Mouse (Mus musculus) brain, adult 2 months (tissue): ENCODE measurements around the gene Grm1.

Experiments
- DNase-seq: peaks from one replicate; pipeline ENCODE4 v3.0.0; 2011; ENCODE audit warnings: low read depth, low spot score

The Grm1 gene

DNA sequence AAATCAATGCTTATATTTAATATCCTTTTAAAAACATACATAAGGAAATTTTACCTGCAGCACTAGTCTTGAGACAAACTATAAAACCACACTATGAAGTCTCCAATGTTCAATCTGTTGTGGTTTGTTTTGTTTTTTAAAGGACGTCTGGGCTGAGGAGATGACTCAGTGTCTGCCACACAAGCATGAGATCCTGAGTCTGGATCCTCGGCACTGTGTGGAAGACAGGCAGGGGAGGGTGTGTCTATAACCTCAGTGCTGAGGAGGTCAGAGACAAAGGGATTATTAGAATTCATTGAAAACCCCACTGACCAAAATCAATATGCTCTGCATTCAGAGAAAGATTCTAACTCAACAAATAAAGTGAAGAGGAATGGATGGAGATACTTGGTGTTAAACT lies 110.8 kb downstream of the Grm1 start:
- DNase-seq: no peak

DNA sequence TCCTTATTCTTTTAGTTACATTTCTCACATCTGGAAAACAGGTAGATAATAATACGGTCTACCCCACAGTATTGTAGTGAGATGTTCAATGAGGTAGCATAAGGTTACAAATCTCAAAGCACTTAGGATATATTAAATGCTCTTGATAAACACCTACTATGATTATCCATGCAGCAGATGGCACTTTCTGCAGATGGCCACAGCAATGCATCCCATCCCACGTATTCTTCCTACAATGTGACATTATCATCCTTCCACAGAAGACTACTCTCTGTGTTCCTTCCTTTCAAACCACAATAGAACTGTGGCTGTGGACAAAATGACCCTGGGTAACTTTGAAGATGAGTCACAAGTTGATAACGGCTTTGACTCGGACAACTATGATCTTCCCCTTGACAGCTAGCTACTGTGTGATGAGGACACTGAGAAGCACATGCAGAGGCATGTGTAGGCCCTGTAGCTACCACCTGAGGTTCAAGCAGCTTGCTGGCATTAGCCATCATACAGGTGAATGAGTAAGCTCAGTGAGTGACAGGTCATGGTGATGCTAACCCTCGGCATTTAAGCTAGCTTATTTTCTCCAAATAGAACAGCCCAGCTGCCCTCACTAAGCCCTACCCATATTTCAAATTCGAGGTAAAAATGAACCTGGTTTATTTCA lies 117.5 kb downstream of the Grm1 start:
- peak; percentile 59 for DNase-seq

DNA sequence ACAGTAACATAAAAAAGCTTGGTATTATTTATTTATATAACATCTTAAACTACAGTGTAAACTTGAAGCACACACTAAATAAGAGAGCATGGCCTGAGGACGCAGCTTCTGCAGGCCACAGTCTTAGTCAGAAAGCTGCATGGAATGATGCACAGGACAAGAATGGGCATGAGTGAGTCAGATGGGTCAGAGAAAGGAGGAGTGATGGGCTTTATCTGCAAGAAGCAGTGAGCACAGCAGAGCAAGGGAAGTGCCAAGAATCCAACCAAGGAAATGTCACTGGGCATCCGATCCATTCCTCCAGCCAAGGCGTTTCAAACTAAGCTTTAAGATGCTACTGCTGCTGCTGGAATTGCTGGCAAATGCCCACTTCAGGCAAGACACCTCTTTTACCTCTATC lies 131.6 kb downstream of the Grm1 start:
- peak; percentile 59 for DNase-seq

DNA sequence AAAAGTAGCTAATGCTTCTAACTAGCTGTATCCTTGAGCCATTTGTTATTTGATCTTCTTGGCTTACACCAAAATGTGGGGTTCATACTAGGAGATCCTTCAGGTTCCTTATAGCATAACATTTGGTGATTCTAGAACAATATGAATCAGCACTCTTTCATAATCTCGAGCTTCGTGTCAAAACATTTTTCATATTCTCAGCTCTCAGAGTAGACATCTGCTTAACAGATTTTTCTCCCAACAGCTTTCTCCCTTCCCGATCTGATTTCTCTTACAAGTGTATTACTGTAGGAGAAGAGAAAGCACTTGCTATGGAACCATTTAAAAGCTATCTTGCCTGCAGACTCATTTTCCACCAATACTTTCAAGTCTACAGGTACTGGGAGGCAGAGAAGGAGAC lies 133.0 kb downstream of the Grm1 start:
- DNase-seq: peak; percentile 85

DNA sequence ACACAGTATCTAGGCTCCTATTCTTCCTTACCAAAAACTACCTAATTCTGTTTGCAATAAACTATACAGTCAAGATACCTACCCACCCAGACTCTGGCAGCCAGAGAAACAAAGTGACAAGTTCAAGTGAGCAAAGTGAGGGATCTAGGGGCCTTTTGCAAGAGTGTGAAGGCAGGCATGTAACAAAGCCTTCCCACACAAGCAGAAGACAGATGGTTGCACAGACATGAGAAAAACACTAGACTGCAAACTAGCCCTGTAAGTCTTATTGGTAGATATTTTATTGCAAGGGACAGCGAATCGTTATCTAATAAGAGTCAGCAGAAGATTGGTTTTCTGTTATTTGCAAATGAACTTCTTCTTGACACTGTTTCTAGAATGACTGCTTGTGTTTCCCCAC lies 134.6 kb downstream of the Grm1 start:
- peak; percentile 66 for DNase-seq

DNA sequence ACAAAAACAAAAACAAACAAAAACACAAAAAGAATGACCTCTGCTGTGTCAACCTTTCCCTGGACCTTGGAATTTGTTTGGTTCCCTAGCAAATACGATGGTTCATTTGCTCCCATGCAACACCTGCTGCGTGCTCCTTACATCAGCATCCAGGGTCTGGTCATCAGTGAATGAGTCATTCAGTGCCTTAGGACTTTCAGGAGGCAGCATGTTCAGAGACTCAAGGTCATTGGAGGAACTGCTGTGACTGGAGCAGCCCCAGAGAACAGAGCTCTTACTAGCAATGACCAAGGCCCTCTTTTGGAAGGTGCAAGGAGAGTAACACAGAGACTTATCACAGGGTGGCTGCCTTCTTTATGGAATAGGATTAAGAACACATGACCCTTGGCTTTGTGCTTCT lies 138.2 kb downstream of the Grm1 start:
- peak; percentile 51 for DNase-seq

DNA sequence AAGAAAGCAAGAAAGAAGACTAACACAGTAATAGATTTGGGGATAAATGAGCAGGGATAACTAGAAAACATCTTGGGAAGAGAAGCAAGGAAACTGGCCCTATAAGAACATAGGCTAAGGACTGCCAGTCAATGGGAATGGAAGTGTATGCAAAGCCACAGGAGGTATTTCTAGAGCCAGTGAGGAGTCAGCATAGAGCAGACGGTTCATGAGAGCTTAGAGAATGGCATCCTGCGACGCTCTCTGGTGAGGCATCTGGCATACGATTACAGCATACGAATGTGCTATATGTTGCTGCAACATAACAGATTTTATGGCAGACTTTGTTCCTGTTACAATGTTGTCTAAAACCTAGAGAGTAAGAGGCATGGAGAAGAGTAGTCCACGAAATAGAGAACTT lies 139.9 kb downstream of the Grm1 start:
- peak; percentile 80 for DNase-seq

DNA sequence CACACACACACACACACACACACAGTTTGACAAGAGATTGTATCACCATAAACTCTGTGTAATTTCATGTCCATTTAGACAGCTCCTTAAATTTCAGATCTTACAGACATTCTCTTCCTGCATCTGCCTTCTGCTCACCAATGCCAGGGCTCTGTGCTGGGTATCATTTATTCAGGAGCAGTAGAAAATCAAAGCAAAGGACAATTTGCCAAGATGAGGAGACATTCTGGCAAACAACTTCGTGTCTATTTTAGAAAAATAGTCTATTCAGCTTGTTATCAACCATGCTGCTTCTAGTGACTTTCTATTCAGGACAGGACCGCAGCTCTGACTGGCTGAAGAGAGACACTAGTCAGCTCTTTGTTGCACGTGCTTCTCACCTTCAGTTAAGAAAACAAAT lies 146.3 kb downstream of the Grm1 start:
- DNase-seq: peak; percentile 61

DNA sequence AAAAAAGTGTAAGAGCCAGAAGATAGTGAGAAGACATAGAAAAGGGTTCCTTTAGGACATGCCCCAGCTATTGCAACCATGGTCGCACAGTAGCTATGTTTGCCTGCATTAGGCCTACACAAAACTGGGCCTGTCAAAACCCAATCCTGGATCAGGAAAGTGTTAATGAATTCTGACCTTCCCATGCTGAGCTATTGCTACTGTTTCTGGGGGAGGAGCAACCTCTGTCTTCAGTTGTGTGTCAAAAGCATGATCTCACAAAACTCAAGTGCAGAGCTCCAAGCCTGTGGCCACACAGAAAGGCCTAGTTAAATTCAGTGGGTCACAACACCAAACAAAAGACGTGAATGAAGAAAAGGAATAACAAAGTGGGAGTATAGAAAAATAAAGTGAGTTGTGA lies 152.5 kb downstream of the Grm1 start:
- no peak for DNase-seq

DNA sequence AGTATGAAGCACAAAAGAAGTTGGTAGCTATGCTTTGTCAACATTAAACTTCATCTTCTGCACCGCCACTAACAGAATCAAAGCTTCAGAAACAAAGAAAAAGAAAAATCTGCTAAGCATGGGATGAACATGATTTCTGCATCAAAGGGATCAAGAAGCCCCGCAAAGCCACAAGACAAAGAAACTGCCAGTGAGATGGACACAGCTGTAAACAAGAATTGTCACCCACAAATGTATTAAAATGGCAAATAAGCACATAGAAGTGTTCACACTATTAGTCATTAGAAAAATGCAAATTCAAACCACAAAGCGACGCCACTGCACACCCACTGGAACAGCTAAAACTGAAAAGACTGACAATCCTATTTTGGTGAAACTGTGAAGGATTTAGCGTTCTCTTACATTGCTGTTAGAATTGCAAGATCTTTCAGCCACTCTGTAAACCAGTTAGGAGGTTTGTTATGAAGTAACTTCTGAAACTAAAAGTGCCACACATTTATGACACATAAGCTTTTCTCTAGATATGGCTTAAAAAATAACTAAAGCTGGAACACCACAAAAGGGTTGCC lies 153.3 kb downstream of the Grm1 start:
- peak; percentile 66 for DNase-seq

DNA sequence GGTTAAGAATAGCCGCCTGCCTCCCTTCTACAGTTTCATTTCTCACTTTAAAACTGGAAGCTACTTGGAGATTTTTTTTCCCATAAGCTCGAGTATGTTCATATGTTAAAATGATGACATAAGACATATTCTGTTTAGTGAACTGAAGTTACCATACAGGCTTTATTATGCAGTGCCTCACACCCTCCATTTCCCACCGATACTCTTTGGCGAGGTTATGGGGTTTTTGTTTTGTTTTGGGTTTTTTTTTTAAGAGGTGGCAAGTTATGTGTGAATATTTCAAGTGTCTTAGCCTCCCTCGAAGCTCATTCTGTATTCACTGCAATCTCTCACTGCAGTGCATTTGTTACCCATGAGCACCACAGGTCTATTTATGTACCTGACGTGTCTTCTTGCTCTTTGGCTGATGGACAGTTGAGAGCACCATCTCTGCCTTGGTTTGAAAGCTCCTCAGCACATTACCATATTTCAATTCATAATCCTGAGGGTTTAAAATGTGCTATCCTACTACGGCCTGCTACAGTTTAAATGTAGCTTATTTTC lies 164.2 kb downstream of the Grm1 start:
- peak; percentile 58 for DNase-seq

DNA sequence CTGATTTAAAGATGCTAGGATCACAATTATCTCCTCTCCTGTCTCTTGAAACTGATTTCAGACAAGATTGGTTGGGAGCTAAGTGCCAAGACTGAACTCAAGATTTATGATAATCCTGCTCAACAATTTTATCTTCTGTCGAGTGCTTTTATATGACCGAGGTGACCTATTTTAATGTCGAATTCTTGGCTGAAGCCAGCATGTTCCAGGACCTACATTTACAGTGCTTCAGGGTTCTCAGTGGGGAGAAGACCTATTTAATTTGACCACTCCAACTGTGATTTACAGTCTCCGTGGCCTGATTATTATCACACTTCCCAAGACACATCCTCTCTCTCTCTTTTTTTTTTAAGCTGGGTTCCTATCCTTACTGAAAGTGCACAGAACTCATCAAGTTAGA lies 168.5 kb downstream of the Grm1 start:
- DNase-seq: peak; percentile 68

DNA sequence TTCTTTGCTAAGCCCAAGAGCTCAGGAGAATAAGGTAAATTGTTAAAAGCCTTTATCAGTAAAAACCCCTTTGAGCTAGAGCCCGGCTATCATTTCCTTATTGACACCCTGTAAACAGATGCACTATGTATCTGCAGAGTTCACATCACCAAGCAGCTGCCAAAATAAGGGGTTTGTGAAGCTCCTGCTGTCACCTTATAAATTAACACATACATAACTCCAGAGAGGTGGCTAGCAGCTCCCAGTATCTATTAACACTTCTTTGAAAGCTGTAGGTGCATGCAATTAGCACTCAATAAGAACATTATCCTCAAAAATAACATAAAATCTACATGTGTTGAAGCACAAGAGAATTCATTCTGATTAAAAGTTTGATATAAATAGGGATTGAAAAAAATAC lies 191.9 kb downstream of the Grm1 start:
- no peak for DNase-seq

DNA sequence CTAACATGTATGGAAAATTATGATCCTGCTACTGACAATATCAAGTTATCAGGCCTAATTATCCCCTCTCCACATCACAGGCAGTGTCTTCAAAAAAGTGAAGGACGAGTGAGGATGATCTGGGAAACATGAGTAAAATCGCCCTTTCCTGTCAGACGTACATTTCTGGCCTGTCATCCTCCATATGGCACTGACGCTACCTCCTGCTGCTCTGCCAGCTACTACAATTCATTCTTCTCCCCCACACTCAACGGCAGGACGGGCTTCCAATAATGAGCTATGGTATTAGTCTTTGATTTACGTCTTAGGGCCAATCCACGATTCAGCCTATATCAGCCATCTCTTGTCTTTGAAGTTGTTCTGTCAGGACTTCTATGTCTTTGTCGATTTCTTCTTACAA lies 193.6 kb downstream of the Grm1 start:
- DNase-seq: peak; percentile 84

DNA sequence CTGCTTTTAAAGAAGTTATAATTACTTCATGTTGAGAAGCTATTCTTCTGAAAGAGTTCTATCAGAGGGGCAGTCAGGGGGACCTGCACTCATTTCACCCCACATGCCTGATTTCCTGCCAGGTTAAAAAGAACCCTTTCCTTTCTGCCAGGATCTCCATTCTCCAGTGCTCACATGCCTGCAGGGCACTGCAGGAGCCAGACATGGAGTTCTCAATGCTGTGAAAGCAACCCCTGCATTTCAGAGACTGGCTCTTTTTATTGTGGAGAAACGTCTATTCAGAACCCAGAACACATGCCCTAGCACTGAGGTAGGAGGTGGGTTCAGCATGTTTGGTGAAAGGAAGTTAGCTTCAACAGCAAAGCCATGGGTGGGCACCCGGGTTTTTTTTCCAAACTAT lies 197.2 kb downstream of the Grm1 start:
- no peak for DNase-seq

DNA sequence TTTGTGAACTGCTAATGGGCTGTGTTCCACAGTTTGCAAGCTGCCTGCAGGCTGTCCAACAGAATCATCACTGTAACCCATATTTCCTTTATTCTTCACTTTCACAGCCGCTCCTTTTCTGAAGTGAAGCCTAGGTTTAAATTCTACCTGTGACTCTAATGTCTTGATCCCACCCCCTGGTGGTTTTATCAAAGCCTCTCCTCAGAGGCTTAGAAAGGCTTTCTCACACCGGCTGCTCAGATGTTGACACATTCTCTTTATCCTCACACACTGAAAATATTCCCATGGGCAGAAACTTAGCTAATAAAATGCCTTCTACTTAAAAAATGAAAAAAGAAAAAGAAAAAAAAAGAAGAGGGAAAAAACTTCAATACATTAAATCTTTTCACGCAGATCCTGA lies 210.0 kb downstream of the Grm1 start:
- peak; percentile 42 for DNase-seq

DNA sequence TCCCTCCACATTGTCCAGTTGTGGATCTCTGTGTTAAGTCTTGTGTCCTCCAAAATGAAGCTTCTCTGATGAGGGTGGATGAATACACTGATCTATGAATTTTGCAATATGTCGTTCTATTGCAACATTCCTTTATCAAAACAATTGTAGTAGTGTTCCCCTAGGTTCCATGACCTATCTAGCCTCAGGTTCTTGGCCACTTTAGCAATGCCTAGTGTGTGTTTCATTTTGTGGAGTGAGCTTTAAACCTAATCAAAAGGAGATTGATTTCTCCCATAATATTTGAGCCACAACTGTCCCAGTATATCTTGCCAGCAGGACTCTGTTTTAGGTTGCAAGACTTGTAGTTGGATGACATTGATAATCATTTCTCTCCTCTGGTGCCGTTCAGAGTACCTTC lies 211.9 kb downstream of the Grm1 start:
- DNase-seq: no peak

DNA sequence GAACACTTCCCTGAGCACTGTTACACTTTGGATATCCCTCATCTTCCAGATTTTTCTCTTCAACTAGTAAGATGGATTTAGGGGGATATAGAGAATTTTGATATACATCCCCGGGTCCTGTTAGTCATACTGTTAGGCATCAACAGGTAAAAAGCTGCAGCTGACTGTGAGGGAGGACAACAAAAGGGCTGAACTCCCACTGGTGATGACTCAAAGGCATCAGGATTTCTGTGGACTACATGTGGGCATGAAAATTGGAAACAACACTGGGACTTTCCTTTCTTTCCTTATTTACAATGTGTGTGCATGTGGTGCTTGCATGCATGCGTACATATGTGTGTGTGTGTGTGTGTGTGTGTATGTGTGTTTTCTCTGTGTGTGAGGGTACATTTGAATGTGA lies 215.9 kb downstream of the Grm1 start:
- DNase-seq: peak; percentile 67

DNA sequence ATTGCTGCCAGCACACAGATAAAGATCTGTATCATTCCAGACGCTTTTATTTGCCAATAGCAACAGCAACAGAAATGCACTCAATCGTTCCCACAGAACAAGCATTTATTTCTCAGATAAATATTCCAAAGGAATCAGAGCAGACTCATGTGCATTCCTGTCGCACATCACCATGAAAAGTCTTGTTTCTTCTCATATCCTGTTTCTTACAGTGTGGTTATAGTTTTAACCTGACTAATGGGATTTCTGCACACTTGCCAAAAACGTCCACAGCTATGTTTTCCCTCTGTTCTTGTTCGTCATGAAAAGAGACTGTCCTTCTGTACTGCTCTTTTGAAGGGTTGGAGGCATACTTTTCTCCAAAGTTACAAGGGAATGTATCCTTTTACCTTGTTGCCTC lies 217.4 kb downstream of the Grm1 start:
- no peak for DNase-seq

DNA sequence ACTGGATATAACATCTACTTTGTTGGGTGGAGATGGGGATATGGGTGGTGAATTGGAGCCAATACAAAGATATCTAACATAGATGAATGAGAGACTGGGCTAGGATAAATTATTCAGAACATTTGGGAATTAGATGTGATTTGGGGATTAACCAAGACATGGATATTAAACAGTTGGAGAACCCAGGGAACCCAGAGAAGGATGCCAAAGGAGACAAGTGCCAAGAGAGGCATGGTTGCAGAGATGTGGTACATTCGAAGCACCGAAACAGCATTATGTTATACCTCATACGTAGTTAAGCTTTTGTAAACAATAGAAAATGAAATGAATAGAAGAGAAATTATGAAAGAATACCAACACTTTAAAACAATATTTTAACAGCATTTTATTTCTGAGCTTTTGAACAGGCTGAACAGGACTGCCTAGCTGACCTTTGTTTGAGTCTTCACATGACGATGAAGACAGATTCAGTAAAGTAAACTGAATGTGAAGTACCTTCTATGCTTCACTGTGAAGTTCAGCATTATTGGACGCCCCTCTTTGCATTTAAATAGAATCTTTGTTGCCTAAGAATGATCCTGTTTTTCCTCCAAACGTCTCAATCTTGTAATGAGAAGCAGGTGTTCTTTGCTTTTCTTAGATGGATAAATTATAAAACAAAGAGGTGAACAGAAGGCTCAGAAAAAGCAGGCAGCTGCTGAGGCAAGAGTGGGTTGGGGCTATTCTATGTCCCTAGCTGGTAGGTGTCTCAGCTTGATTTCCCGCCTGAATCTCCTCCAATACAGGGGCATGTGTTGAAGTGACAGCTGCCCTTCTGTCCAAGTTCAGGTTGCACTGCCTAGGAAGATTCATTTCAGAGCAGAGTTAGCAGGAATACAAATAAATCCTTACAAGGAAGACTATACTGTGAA lies 234.5 kb downstream of the Grm1 start:
- peak; percentile 94 for DNase-seq

DNA sequence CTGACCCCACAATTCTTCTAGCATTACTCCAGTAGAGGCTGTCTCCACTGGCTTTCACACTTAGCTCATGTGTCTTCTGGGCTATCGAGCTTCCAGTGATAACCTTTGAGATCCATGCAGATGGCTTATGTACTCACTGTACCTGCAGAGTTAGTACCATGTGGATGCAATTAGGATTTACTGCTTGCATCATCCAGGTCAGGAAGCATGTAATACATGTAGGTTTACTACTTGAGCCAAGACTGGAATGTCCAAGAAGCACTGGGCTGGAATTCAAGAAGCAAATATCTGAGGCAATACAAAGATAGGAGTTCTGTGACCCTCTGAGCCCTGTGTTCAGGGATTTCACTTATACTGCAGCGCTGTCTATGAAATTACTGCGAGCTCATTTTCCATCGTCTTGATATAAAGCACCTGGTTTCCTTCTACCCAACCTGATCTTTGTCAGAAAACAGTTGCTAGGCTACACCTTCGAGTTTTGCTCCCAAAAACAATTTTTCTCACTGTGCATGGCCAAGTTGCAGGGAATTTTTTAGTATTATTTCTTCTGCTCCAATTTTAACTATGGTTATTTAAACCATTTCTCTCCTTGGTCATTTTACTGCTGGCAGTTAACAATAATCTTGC lies 237.0 kb downstream of the Grm1 start:
- no peak for DNase-seq

DNA sequence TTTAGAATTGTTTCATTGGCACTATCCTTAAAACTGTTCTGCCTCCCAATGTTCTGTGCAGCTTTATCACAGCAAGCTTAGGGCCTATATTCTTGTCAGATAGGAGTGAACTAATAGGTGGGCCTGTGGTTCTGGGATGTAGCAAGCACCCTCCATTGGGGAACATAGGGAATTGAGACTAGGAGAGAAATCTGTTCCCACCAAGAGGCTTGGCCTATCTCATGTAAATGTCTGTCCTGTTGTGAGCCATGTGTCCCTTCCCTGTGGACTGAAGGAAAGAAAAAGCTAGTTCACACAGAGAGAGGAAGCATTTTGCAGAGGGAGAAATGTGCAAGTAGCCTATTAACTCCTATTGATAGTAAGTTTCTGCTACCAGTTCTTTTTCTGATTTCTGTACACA lies 246.8 kb downstream of the Grm1 start:
- peak; percentile 62 for DNase-seq
